Mouse (Mus musculus) MEL (cell line): Measurements from ENCODE around the gene D11Wsu47e. TPM values are rescaled to one million over a fixed set of nuclear protein-coding genes. Genes with fewer than 3 reads are reported as not detected.

Experiments
- DNase-seq: peaks from one replicate; pipeline ENCODE4 v3.0.0; 2011; ENCODE audit warnings: low read depth, low spot score
- H3K27ac ChIP-seq: 2 replicates; pipeline ENCODE4 v1.5.1; 2012; ENCODE audit warnings: low read depth, mild to moderate bottlenecking, control low read depth, low read length, moderate library complexity; ENCODE audit not compliant: control insufficient read depth
- H3K27me3 ChIP-seq, 2 experiments: fragments of 150-350 bp in 1 of 2; sonication (generic) in 1 of 2; 2 replicates each; pipeline ENCODE4 v1.6.1; 2012; ENCODE audit warnings: low read length in 2 of 2, mild to moderate bottlenecking in 2 of 2, improper control_type of control experiment in 1 of 2, moderate library complexity in 1 of 2; ENCODE audit not compliant: insufficient read depth in 2 of 2, control insufficient read depth in 1 of 2
- H3K36me3 ChIP-seq, 2 experiments: 2 replicates each; pipeline ENCODE4 v1.6.1; 2012 to 2014; ENCODE audit warnings: low read length in 2 of 2, improper control_type of control experiment in 1 of 2, inconsistent platforms in 1 of 2, mild to moderate bottlenecking in 1 of 2; ENCODE audit not compliant: insufficient read depth in 2 of 2, control insufficient read depth in 1 of 2
- H3K4me1 ChIP-seq, 2 experiments: fragments of 150-350 bp in 1 of 2; sonication (generic) in 1 of 2; 2 replicates each; pipeline ENCODE4 v1.6.1; 2012; ENCODE audit warnings: low read length in 2 of 2, improper control_type of control experiment in 1 of 2, mild to moderate bottlenecking in 1 of 2; ENCODE audit not compliant: insufficient read depth in 2 of 2, control insufficient read depth in 1 of 2
- H3K4me3 ChIP-seq, 2 experiments: fragments of 150-350 bp in 1 of 2; sonication (generic) in 1 of 2; 2 replicates each; pipeline ENCODE4 v1.5.1; 2012; ENCODE audit warnings: low read depth in 2 of 2, low read length in 2 of 2, mild to moderate bottlenecking in 2 of 2, moderate library complexity in 2 of 2, control low read depth in 1 of 2, improper control_type of control experiment in 1 of 2; ENCODE audit not compliant: control insufficient read depth in 1 of 2, insufficient read depth in 1 of 2
- H3K79me2 ChIP-seq: 2 replicates; pipeline ENCODE4 v1.6.1; 2012; ENCODE audit warnings: mild to moderate bottlenecking, low read length, moderate library complexity; ENCODE audit not compliant: control insufficient read depth, poor library complexity, insufficient read depth
- H3K9ac ChIP-seq: 2 replicates; pipeline ENCODE4 v1.6.1; 2012; ENCODE audit warnings: low read depth, mild to moderate bottlenecking, control low read depth, low read length, moderate library complexity; ENCODE audit not compliant: control insufficient read depth, poor library complexity, severe bottlenecking
- H3K9me3 ChIP-seq: fragments of 150-350 bp; sonication (generic); replicated peaks from 2 replicates; pipeline ENCODE4 v1.6.1; 2012; ENCODE audit warnings: mild to moderate bottlenecking, low read length, improper control_type of control experiment, moderate library complexity; ENCODE audit not compliant: insufficient read depth
- JUND ChIP-seq: IDR thresholded peaks from 2 replicates; pipeline ENCODE4 v1.6.1; 2011; ENCODE audit warnings: low read depth, mild to moderate bottlenecking, improper control_type of control experiment, low read length
- KAT2A ChIP-seq: conservative IDR thresholded peaks from 2 replicates; pipeline ENCODE4 v1.6.1; 2012; ENCODE audit warnings: low read depth, low read length, improper control_type of control experiment, inconsistent platforms
- MAX ChIP-seq: IDR thresholded peaks from 2 replicates; pipeline ENCODE4 v1.6.1; 2011; ENCODE audit warnings: low read length, improper control_type of control experiment
- MXI1 ChIP-seq: IDR thresholded peaks from 2 replicates; pipeline ENCODE4 v1.6.1; 2011; ENCODE audit warnings: mild to moderate bottlenecking, low read depth, low read length, improper control_type of control experiment
- MYC ChIP-seq: IDR thresholded peaks from 2 replicates; pipeline ENCODE4 v1.6.1; 2011; ENCODE audit warnings: low read depth, mild to moderate bottlenecking, low read length, improper control_type of control experiment, moderate library complexity
- NRF1 ChIP-seq: IDR thresholded peaks from 2 replicates; pipeline ENCODE4 v1.6.1; 2014; ENCODE audit warnings: low read depth, mild to moderate bottlenecking, inconsistent platforms, low read length, improper control_type of control experiment, moderate library complexity; ENCODE audit not compliant: poor library complexity, insufficient read depth, severe bottlenecking
- SIN3A ChIP-seq: IDR thresholded peaks from 2 replicates; pipeline ENCODE4 v1.6.1; 2012; ENCODE audit warnings: low read length, improper control_type of control experiment, inconsistent platforms
- SMC3 ChIP-seq: IDR thresholded peaks from 2 replicates; pipeline ENCODE4 v1.6.1; 2011; ENCODE audit warnings: low read depth, low read length, improper control_type of control experiment
- TAL1 ChIP-seq: IDR thresholded peaks from 2 replicates; pipeline ENCODE4 v1.6.1; 2012; ENCODE audit warnings: mild to moderate bottlenecking, inconsistent platforms, low read length, moderate library complexity, mixed read lengths
- USF1 ChIP-seq: IDR thresholded peaks from 2 replicates; pipeline ENCODE4 v1.6.1; 2014; ENCODE audit warnings: low read depth, mild to moderate bottlenecking, inconsistent platforms, low read length, improper control_type of control experiment, moderate library complexity
- USF2 ChIP-seq, 2 experiments: IDR thresholded peaks; 2 replicates each; pipeline ENCODE4 v1.6.1; 2011 to 2012; ENCODE audit warnings: improper control_type of control experiment in 2 of 2, low read length in 2 of 2, borderline replicate concordance in 1 of 2, inconsistent platforms in 1 of 2, low read depth in 1 of 2, mild to moderate bottlenecking in 1 of 2; ENCODE audit not compliant: insufficient read depth in 1 of 2
- ZNF384 ChIP-seq: IDR thresholded peaks from 2 replicates; pipeline ENCODE4 v1.6.1; 2012; ENCODE audit warnings: low read depth, mild to moderate bottlenecking, inconsistent platforms, low read length, improper control_type of control experiment
- polyA plus RNA-seq, 2 experiments: library from polyadenylated mRNA; stranded (reverse) in 1 of 2; unstranded in 1 of 2; fragments of >175 nt in 1 of 2; fragments of >200 nt in 1 of 2; gene quantifications; 2 replicates each; pipeline versions ENCODE4 v1.2.1 to v1.2.4; 2012; ENCODE audit warnings: low replicate concordance in 2 of 2, low read depth in 1 of 2; ENCODE audit not compliant: insufficient read length in 2 of 2, insufficient read depth in 1 of 2, missing spikeins in 1 of 2
- total RNA-seq: library from RNA; depleted of rRNA; stranded (reverse); fragments of 300-350 nt; gene quantifications from 2 replicates; pipeline ENCODE4 v1.2.3, GENCODE M21; 2012

The D11Wsu47e gene
- total and polyA plus RNA-seq, 3 experiments: 25.0 to 40.6 TPM; not detected in 1

DNA sequence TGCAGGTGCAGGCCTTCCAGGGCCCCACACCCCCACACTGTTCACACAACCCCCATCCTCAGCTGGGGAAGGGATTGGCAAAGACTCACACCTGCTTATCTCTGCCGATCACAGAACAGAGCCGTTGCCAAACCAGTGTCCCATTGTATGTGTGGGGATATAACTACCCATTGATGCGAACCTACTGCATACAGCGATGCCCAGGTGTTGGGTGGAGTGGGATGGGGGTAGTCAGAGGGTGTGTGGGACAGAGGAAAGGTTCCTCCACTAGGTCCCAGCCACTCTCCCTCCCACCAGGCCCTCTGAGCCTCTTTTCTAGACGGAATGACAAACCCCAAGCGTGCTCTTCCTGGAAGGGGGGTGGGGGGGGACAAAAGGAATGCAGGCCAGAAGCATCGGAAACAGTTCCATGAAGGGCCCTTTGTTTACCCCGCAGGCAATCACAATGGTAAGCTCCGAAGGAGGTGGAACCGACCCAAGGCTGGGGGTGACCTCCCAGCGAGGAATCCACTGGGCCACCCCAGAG lies 25.6 kb downstream of the D11Wsu47e start, which contains the start of gene Cpsf4l:
Cpsf4l (minus strand) TSS at position 287 of the 526 bp plus-strand sequence.
- H3K27me3 ChIP-seq: no peaks in the 10 kb centered on the region
- no peak for TF ChIP-seq ZNF384
- TF ChIP-seq JUND: no peak
- TF ChIP-seq USF1: no peak
- no peak for TF ChIP-seq MAX
- no peak for TF ChIP-seq SMC3
- H3K4me1 ChIP-seq: no peaks in the 10 kb centered on the region
- H3K36me3 ChIP-seq: no peaks in the 10 kb centered on the region
- DNase-seq: no peak
- no peak within 1 kb of the TSS for H3K27ac ChIP-seq
- H3K9ac ChIP-seq: no peak within 1 kb of the TSS
- no peaks in the 10 kb centered on the region for H3K9me3 ChIP-seq
- H3K4me3 ChIP-seq: no peak within 1 kb of the TSS
- H3K79me2 ChIP-seq: no peaks in the 10 kb centered on the region

DNA sequence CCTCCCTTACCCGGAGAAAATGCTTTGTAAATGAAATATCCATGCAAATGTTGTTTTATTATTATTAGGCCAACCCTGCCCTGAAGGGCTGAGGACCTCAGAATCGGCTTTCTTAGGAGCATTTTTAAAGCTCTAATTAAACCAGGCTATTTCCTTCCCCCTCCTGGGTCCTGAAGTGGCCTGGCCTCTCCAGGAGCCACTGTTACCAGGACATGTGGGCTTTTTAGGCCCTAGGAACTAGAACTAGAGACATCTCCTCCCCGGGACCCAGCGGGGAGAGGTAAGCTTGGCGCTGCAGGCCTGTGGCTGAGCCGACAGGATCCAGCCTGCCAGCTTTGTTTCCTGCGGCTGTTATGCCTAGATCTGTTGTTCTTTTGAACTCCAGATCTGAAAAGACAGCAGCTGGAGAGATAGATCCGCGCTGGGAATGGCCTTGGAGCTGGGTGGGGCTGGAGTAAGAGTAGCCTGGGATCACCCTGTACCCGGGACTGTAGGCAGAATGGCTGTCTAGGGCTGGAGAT lies 26.1 kb downstream of the D11Wsu47e start:
- Histone ChIP-seq H3K36me3 (no peaks in the 10 kb centered on the region), H3K9me3 (no peaks in the 10 kb centered on the region), H3K27ac (no peak overlapping the region), H3K4me3 (no peak overlapping the region), H3K27me3 (no peaks in the 10 kb centered on the region), H3K9ac (no peak overlapping the region)
- DNase-seq: no peak
- TF ChIP-seq MYC: no peak
- no peak for TF ChIP-seq TAL1
- TF ChIP-seq, all 39 proteins: peak for 0
- Histone ChIP-seq H3K4me1 (no peaks in the 10 kb centered on the region), H3K79me2 (no peaks in the 10 kb centered on the region)

GRCm38 (mm10) chr11:113711061-113711460 lies 26.8 kb downstream of the D11Wsu47e start:
- H3K27me3 ChIP-seq: no peaks in the 10 kb centered on the region
- no peak overlapping the region for H3K4me3 ChIP-seq
- H3K79me2 ChIP-seq: no peaks in the 10 kb centered on the region
- H3K4me1 ChIP-seq: no peaks in the 10 kb centered on the region
- H3K9ac ChIP-seq: no peak overlapping the region
- no peak overlapping the region for H3K27ac ChIP-seq
- H3K36me3 ChIP-seq: no peaks in the 10 kb centered on the region
- no peaks in the 10 kb centered on the region for H3K9me3 ChIP-seq
- TF ChIP-seq SIN3A (no peak), JUND (no peak), USF2 (IDR thresholded peaks at IDR 0.05; ENCODE audit: borderline replicate concordance in 1 of 2, insufficient read depth in 1 of 2, low read depth in 1 of 2, low read length in 2 of 2) (no peak), TAL1 (no peak), USF1 (no peak), MXI1 (no peak), KAT2A (no peak), NRF1 (no peak), MYC (no peak)
- TF ChIP-seq, all 39 proteins: peak for 0
- no peak for DNase-seq
